Mouse (Mus musculus) ES-E14 (cell line): Measurements from ENCODE around the gene Nceh1. TPM values are rescaled to one million over a fixed set of nuclear protein-coding genes. Genes with fewer than 3 reads are reported as not detected.

Source experiments
- DNase-seq: peaks from one replicate; pipeline ENCODE4 v3.0.0-alpha.2; 2013; ENCODE audit warnings: low read depth, low spot score
- H3K27ac ChIP-seq: 2 replicates; pipeline ENCODE4 v1.5.1; 2012; ENCODE audit warnings: low read depth, mild to moderate bottlenecking, low read length, moderate library complexity, mixed read lengths; ENCODE audit not compliant: poor library complexity, insufficient read depth, severe bottlenecking
- H3K36me3 ChIP-seq: 2 replicates; pipeline ENCODE4 v1.6.1; 2012; ENCODE audit warnings: mild to moderate bottlenecking, low read length, moderate library complexity, mixed read lengths; ENCODE audit not compliant: control insufficient read depth, poor library complexity, insufficient read depth, severe bottlenecking
- H3K4me1 ChIP-seq, 2 experiments: fragments of 150-350 bp in 1 of 2; sonication (generic) in 1 of 2; 2 replicates each; pipeline ENCODE4 v1.6.1; 2012; ENCODE audit warnings: low read length in 2 of 2, mild to moderate bottlenecking in 1 of 2, mixed read lengths in 1 of 2; ENCODE audit not compliant: control insufficient read depth in 2 of 2, insufficient read depth in 2 of 2, poor library complexity in 1 of 2
- H3K4me3 ChIP-seq, 2 experiments: fragments of 150-350 bp in 1 of 2; sonication (generic) in 1 of 2; 2 replicates each; pipeline ENCODE4 v1.5.1; 2012; ENCODE audit warnings: low read length in 2 of 2, low read depth in 1 of 2, mild to moderate bottlenecking in 1 of 2, mixed read lengths in 1 of 2; ENCODE audit not compliant: insufficient read depth in 1 of 2, poor library complexity in 1 of 2, severe bottlenecking in 1 of 2
- H3K9ac ChIP-seq: 2 replicates; pipeline ENCODE4 v1.6.1; 2012; ENCODE audit warnings: low read depth, mild to moderate bottlenecking, low read length, mixed read lengths; ENCODE audit not compliant: poor library complexity, insufficient read depth, severe bottlenecking
- H3K9me3 ChIP-seq: fragments of 150-350 bp; sonication (generic); 2 replicates; pipeline ENCODE4 v1.6.1; 2012; ENCODE audit warnings: low read depth, mild to moderate bottlenecking, low read length; ENCODE audit not compliant: control insufficient read depth, insufficient read depth
- CHD2 ChIP-seq: IDR thresholded peaks from 2 replicates; pipeline ENCODE4 v1.6.1; 2014; ENCODE audit warnings: mild to moderate bottlenecking, low read depth, low read length, inconsistent platforms
- HCFC1 ChIP-seq: IDR thresholded peaks from 2 replicates; pipeline ENCODE4 v1.6.1; 2012; ENCODE audit warnings: low read length, inconsistent platforms, borderline replicate concordance; ENCODE audit not compliant: insufficient read depth
- MAFK ChIP-seq: IDR thresholded peaks from 2 replicates; pipeline ENCODE4 v1.6.1; 2014; ENCODE audit warnings: mild to moderate bottlenecking, low read depth, low read length, inconsistent platforms; ENCODE audit not compliant: insufficient read depth
- ZC3H11A ChIP-seq: IDR thresholded peaks from 2 replicates; pipeline ENCODE4 v1.6.1; 2012; ENCODE audit warnings: low read depth, mild to moderate bottlenecking, inconsistent platforms, low read length, borderline replicate concordance
- ZNF384 ChIP-seq: IDR thresholded peaks from 2 replicates; pipeline ENCODE4 v1.6.1; 2012; ENCODE audit warnings: low read depth, low read length, inconsistent platforms
- in situ Hi-C, 2 experiments: fragments of 600-800 bp; cut with MboI; formaldehyde crosslinking; loops; one replicate each; pipeline ENCODE4 v1.15.1; 2025; ENCODE audit warnings: low sequenced_read_pairs in 2 of 2, inconsistent platforms in 1 of 2; ENCODE audit not compliant: unreplicated experiment in 2 of 2
- total RNA-seq: library from RNA; depleted of rRNA; stranded (reverse); fragments of 300-350 nt; gene quantifications from 2 replicates; pipeline ENCODE4 v1.2.3, GENCODE M21; 2012

Gene Nceh1
- total RNA-seq, 1 experiment = 17.3 TPM

GRCm38 (mm10) chr3:27314506-27315164, 131.9 kb downstream of the Nceh1 start:
- in situ Hi-C loops = no loop called here
- H3K27ac ChIP-seq = no peak overlapping the region
- H3K4me3 ChIP-seq = no peak overlapping the region
- no peaks in the 10 kb centered on the region for H3K9me3 ChIP-seq
- no peak for DNase-seq
- no peaks in the 10 kb centered on the region for H3K36me3 ChIP-seq
- TF ChIP-seq ZC3H11A (no peak), CHD2 (no peak), ZNF384 (no peak), MAFK (no peak), HCFC1 (no peak)
- H3K9ac ChIP-seq = no peak overlapping the region
- no peaks in the 10 kb centered on the region for H3K4me1 ChIP-seq

- no peaks in the 10 kb centered on the region for H3K4me1 ChIP-seq
- no peak within 1 kb of the TSS for H3K9ac ChIP-seq
- TF ChIP-seq ZNF384 (no peak), HCFC1 (no peak), MAFK (no peak), CHD2 (no peak), ZC3H11A (no peak)
- in situ Hi-C loops = no loop called here
- H3K27ac ChIP-seq = no peak within 1 kb of the TSS
- DNase-seq = no peak
- no peaks in the 10 kb centered on the region for H3K36me3 ChIP-seq
- H3K9me3 ChIP-seq = no peaks in the 10 kb centered on the region
- no peak within 1 kb of the TSS for H3K4me3 ChIP-seq
Observed at GRCm38 (mm10) chr3:27316559-27317287, 134.0 kb downstream of the Nceh1 start, which contains the start of gene Tnfsf10. Gene Tnfsf10, plus strand, starts transcription at chr3:27317028.

GRCm38 (mm10) chr3:27317288-27318024, 134.7 kb downstream of the Nceh1 start:
- Histone ChIP-seq H3K36me3 (no peaks in the 10 kb centered on the region), H3K27ac (no peak overlapping the region), H3K9ac (no peak overlapping the region), H3K4me1 (no peaks in the 10 kb centered on the region), H3K4me3 (no peak overlapping the region), H3K9me3 (no peaks in the 10 kb centered on the region)
- TF ChIP-seq HCFC1 = no peak
- no peak for TF ChIP-seq MAFK
- TF ChIP-seq CHD2 = no peak
- TF ChIP-seq ZC3H11A = no peak
- TF ChIP-seq ZNF384 = no peak
- in situ Hi-C loops = no loop called here
- no peak for DNase-seq

GRCm38 (mm10) chr3:27319650-27320049, 136.9 kb downstream of the Nceh1 start:
- TF ChIP-seq MAFK (no peak), ZNF384 (no peak), CHD2 (no peak), ZC3H11A (no peak)
- Histone ChIP-seq H3K36me3 (no peaks in the 10 kb centered on the region), H3K9ac (no peak overlapping the region), H3K4me1 (no peaks in the 10 kb centered on the region), H3K9me3 (no peaks in the 10 kb centered on the region), H3K4me3 (no peak overlapping the region), H3K27ac (no peak overlapping the region)
- in situ Hi-C loops = no loop called here
- no peak for DNase-seq
